Mouse (Mus musculus): ENCODE results near the gene Sall4.
"Not testable (repeated sequence)": the region's sequence is repeated elsewhere in the genome, so short reads cannot be mapped to it uniquely, and the experiment has no call there.

Gene Sall4

DNA sequence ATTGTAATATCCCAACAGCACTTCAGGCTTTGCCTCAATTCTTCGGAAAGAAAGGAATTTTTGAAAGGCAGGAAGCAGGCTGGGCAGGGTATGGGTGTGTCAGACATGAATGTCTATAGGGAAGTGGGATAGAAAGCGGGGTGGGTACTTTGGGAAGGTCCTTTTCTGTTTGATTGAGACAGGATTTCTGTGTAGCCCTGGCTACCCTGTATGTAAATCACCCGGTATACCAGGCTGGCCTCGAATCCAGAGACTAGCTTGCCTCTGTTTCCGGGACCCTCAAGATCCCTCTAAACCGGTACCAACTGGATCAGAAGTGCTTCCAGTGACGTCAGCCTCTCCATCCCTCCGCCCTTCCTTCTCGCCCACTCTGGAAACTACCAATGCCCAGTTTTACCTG is 6.6 kb downstream of the Sall4 start:
- no peak for DNase-seq (ENCODE audit: low read depth in 1 of 2, low spot score in 2 of 2)

DNA sequence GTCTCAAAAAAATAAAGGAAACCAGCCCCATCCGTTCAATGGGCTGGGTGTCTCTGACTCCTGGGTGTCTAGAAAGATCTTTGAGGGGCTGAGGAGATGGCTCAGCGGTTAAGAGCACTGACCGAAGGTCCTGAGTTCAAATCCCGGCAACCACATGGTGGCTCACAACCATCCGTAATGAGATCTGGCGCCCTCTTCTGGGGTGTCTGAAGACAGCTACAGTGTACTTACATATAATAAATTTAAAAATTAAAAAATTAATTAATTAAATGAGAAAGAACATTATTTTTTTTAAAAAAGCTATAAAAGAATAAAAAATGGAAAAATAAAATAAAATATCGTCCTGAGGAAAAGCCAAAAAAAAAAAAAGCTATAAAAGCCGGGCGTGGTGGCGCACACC is 23.3 kb downstream of the Sall4 start:
- not testable (repeated sequence) for DNase-seq (ENCODE audit: low read depth in 1 of 2, low spot score in 2 of 2)

DNA sequence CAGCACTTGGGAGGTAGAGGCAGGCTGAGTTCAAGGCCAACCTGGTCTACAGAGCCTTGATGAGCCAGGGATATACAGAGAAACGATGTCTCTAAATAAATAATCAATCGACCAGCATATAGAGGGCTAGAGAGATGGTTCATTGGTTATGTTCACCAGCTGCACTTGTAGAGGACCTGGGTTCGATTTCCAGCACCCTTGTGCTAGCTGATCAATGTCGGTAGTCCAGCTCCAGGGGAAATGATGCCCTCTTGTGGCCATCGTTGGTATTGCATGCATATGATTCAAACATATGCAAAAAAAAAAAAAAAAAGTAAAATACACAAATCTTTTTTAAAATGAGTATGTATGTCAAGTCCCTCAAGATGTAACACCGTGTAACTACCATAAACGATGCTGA is 25.1 kb downstream of the Sall4 start:
- DNase-seq (ENCODE audit: low read depth in 1 of 2, low spot score in 2 of 2) = no peak

DNA sequence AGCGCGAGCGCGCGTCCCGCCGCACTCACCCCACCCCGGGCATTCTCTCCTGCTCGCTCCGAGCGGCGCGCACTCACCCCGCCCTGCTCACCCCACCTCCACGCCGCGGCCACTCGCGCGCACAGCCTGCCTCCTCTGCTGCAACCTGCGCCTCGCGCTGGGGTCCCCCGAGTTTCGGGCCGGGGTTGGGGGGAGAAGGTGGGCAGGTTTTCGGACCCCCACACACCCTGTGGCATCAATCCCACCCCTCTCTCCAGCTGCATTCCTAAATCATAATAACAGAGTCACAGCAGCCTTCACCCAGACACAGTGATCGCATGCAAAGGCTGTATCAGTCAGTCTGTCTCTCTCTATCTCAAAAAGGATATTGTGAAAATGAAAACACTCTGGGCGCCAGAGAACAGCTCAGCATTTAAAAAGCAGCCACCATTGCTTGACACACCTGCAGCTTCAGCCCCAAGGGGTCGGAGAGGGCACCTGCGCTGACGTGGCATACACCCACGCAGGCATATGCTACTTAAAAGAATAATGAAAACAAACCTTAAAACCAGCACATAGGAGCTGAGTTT is 25.6 kb downstream of the Sall4 start, which contains the start of gene Atp9a:
Gene Atp9a (minus strand): TSS at position 351 of the 569 bp plus-strand sequence.
- no peak for DNase-seq (ENCODE audit: low read depth in 1 of 2, low spot score in 2 of 2)

DNA sequence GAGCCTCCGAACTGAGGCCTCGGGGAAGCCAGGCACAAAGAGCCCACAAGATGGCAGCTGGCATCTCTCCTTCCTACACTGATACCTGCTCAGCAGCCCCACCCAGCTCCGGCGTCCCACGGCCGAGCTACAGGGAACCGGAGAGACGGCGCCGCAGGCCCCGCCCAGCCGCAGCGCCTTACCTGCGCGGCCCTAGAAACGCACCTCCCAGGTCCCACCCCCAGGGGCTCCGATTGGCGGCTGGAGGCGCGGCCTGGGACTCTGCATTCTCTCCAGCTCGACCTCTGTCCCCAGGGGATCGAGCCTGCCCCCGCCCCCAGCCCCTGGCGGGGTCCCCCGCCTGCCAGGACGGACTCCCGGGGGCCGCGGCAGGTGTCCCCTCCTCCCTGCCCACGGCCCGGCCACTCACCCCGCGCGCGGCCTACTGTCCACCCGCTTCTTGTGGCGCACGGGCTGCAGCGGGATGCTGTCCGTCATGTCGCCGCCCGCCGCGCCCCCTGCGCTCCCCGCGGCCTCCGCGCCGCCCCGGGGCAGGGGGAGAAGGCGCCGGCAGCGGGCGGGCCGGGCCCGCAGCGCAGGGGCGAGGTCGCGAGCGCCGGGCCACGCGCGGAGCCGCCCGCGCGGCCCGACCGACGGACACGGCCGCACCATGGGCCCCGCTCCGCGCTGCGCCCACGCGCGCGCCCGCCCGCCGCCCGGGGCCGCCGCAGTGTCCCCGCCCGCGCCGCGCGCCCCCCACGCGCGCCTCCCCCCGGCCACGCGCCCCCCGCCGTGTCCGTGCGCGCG is 26.3 kb downstream of the Sall4 start:
- no peak for DNase-seq (ENCODE audit: low read depth in 1 of 2, low spot score in 2 of 2)

DNA sequence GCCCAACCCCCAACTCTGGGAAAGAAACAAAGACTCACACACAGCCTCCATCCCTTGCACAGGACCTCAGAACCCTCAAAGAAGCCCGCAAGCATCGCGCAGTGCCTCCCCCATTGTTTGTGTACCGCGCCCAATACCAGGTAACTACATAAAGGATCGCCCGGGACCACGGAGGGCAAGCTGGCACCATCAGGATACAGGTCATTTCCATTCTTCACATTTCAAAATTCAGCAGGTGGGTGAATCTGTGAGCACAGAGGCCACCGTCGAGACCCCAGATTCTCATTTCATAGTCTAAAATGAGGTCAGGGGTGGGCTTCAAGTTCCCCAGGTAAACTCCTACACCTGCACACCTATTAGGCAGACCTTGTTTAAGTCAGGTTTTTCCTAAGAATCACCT is 27.2 kb downstream of the Sall4 start:
- no peak for DNase-seq (ENCODE audit: low read depth in 1 of 2, low spot score in 2 of 2)

DNA sequence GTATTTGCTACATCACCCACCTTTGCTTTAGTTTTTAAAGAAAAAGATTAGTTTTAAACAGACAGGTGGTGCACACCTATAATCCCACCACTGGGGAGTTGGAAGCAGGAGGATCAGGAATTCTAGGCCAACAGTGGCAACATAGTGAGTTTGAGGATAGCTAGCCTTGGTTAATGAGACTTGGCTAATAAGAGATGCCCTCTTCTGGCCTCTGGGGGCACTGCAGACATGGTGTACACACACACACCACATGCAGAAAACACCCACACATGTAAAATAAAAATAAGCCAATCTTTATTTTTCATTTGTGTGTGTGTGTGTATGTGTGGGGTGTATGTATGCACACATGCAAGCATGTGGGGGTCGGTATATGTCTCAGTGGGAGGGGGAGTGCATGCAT is 28.9 kb downstream of the Sall4 start:
- DNase-seq (ENCODE audit: low read depth in 1 of 2, low spot score in 2 of 2) = no peak

DNA sequence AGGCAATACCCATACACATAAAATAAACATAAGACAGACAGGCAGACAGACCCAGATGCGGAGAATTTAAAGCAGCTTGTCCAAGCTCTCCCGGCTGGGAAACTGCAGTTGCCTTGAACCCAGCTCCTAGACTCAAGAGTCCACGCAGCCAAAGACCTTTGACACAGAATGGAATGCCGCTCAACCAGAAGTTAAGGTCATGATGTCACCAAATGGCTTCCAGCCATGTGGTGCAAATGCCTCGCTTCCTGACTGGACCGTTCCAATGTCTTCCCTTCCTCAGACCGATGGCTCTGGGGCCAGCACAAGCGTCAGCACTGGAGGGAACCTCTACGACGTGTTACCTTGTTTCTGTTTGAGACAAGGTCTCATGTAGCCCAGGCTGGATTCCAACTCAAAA is 29.9 kb downstream of the Sall4 start:
- DNase-seq (ENCODE audit: low read depth in 1 of 2, low spot score in 2 of 2) = no peak

DNA sequence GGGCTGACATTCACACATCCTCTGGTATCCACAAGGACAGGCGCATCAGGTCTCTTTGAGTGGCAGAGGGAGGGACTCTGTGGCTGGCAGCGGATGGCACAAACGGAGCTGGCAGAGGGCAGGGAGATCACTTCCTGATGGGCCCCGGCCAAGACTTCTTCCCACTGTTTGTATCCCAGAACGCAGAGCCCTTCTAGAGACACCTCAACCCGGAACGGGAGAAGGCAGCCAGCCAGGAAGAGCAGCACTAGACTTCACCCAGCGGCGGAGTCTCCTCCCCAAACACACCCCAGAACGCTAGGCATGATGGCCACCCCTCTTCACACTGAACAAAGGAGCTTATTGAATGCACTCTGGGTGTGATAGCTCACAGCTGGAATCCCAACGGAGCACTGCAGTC is 33.7 kb downstream of the Sall4 start:
- no peak for DNase-seq (ENCODE audit: low read depth in 1 of 2, low spot score in 2 of 2)

DNA sequence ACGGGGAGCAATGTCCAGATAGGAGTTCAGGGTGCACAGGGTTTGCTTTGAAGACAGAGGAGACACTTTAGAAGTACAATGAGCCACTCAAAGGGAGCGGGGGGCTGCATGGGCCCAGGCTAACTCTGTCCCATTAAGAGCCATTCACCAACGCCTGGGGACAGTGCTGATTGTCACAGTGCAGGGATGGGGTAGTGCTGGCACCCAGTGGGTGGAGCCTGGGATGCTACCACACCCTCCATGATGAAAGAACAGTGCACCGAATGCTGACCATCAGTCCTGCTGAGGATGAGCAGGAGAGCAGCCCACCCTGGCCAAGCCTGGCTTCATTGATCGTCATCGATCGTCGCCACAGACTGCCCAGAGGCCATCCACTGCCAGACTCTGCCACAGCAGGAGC is 36.5 kb downstream of the Sall4 start:
- DNase-seq (ENCODE audit: low read depth in 1 of 2, low spot score in 2 of 2) = no peak

DNA sequence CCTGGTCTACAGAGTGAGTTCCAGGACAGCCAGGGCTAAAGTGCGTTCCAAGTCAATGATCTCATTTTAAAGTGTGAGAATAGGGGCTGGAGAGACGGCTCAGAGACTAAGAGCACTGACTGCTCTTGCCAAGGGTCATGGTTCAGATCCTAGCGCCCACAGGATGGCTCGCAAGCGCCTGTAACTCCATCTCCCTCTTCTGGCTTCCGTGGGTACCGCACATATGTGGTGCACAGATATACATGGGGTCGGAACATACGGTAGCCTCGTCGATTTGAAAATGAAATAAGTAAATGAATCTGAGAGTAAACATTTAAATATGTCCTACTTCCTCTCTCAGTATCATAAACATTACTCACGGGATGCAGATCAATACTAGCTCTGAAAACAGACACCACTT is 38.0 kb downstream of the Sall4 start:
- DNase-seq (ENCODE audit: low read depth in 1 of 2, low spot score in 2 of 2) = no peak

DNA sequence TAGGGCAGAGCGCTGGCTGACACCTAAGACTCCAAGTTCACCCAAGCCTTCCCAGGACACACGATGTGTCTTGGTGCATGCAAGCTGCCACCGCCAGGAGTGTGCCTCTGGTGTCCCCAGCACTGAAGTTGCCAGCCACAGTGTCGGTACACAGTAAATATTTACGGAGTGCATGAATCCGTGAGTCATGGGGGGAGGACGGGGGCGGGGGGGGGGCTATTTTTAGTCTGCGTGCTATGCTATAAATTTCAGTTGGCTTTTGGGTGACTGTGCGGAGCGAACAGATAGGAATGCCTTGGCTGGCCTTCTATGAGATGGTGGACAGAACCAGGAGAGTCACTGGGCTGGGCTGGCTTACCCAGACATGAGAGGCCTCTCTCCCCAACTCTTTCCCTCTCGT is 39.7 kb downstream of the Sall4 start:
- no peak for DNase-seq (ENCODE audit: low read depth in 1 of 2, low spot score in 2 of 2)

DNA sequence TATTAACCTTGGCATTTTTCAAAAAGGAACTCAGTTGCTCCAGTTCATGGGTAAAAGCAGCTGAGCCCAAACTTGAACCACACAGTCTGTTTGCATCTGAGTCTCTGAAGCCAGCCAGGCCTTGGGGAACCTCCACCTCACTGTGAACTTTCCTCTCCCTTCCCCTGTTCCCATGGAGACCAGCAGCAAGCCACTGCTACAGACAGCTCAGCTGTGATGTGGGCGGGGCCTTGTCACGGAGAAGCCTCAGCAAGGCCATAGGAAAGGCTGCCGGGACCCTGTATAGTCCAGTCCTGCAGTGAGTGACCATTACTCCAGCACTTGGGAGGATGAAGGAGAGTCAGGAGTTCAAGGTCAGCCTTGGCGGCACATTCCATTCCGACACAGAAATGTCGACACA is 41.7 kb downstream of the Sall4 start:
- DNase-seq (ENCODE audit: low read depth in 1 of 2, low spot score in 2 of 2) = no peak

DNA sequence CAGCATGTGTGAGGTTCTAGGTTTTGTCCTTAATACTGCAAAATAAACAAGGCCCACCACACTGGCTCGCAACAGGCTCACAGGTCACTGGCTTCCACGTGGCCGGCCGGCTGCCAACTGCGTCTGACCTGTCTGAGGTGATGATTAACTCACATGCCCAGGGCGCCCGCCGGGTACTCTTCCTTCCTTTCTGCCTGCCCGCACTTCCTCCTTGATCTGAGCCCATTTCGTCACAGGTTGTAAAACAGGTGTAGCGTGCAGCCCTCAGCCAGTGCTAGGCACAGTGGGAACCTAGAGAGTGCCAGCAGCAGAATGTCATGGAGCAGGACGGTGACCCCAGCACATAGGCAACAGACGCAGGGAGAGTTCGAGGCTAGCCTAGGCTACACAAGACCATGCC is 46.4 kb downstream of the Sall4 start:
- DNase-seq (ENCODE audit: low read depth in 1 of 2, low spot score in 2 of 2) = no peak

DNA sequence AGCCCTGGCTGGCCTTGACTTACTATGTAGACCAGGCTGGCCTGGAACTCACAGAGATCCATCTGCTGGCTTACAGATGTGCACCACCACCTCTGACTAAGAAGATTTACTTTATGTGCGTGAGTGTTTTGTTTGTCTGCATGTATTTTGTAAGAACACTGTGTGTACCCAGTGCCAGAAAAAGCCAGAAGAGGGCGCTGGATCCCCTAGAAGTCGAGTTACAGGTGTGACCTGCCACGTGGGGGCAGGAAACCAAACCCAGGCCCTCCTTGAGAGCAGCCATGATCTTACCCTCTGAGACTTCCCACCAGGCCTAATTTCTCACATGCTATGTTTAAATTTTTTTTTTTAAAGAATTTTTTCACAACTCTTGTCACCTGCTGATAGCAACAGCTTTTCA is 48.0 kb downstream of the Sall4 start:
- no peak for DNase-seq (ENCODE audit: low read depth in 1 of 2, low spot score in 2 of 2)

DNA sequence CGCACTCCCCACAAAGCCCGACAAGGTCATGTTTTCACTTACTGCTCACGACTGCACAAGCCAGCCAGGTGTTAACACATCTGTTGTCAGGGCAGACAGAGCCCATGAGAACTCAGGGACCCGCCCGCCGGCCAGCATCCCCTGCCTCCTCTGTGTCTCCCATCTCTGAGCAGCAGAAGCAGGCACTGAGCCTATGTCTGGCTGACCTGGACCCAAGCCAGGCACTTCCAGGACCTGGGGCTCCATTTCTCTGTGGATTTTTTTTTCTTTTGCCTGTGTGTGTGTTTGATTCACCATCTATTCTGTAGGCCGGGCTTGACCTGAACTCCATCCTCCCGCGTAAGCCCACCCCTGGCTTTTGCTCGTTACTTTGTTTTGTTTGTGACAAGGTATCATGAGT is 49.0 kb downstream of the Sall4 start:
- DNase-seq (ENCODE audit: low read depth in 1 of 2, low spot score in 2 of 2) = no peak

DNA sequence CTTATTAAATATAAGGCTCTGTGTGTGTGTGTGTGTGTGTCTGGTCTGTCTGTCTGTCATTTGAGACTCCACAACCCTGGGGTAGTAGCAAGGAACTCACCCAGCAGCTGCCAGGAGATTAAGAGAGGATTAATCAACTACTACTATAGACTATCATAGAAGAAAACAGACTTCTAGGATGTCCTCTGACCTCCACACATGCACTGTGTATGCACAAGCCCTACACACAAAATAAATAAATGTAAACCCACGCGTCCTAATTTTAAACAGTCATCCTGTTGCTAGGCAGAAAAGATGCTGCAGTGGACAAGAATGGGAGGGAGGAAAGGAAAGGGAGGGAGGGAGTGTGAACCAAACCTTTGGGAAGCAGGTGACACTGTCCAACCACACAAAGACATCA is 49.5 kb downstream of the Sall4 start:
- DNase-seq (ENCODE audit: low read depth in 1 of 2, low spot score in 2 of 2) = no peak

DNA sequence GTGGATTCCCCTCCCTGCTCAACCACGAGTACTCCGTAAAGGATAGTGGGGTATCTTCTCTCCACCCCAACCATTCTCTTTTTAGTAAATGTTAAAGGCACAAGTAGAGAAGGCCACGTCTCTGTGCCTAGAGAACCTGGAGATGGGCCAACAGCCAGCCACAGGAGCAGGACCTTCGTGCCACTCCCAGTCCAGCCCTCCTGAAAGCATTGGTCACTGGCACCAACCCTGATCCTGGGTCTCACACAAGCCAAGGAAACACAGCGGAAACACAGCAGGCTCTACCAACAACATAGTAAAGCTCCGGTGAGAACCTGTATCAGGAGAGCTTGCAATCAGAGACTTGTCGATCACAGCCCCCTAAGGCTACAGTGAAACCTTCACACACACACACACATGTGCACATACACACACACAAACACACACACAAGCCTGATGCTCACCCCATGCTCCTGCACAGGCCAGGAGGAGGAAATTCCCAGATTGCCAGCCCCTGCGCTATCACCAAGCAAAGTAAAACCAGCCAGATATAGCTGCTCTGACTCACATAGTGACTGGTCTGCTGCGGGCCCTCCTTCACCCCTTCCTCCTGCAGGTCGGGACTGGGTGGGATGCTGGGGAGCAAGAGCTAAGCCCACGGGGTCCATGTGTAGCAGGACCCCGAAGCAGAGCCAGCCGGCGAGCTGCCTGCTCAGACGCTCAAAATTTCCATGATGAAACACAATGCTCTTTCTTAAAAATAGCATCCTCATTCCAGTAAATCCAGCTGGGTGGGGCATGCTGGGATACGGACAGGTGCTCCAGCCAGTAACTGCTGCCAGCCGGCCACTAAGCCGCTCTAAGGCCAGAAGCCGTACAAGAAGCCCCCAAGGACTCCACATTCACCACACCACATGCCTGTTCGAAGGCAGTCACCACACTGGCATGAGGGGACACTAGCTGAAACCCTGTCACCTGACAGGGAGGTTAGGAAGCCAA is 55.3 kb downstream of the Sall4 start:
- no peak for DNase-seq (ENCODE audit: low read depth in 1 of 2, low spot score in 2 of 2)

DNA sequence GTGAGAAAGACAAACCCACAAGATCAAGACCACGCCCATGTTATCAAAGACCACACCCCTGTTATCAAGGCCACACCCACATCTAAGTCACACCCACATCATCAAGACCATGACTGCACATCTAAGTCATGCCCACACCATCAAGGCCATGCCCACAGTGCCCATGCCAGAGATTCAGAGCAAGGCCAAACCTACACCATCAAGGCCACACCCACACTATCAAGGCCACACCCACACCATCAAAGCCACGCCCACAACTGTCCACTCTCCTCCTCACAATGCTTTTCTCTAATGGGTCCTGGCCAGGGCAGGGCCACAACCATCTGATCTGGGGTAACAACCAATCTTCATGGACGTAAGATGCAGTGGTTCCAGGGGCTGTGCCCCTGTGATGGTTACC is 56.8 kb downstream of the Sall4 start:
- no peak for DNase-seq (ENCODE audit: low read depth in 1 of 2, low spot score in 2 of 2)

DNA sequence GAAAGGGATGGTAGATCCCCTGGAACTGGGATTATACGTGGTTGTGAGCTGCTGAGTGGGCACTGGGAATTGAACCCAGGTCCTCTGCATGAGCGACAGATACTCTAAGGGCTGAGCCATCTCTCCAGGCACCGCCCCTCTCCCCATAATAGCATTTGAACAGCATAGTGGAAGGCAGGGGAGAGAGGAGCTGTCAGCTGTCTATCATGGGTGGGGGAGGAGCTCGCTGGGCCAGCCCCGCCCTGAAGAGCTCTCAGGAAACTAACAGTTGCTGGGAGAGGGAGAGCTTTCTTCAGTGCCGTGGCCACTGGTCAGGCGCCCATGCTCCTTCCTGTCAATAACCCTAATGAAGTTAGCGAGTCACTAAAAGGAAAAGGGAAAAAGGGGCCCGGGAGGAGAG is 60.0 kb downstream of the Sall4 start:
- no peak for DNase-seq (ENCODE audit: low read depth in 1 of 2, low spot score in 2 of 2)

DNA sequence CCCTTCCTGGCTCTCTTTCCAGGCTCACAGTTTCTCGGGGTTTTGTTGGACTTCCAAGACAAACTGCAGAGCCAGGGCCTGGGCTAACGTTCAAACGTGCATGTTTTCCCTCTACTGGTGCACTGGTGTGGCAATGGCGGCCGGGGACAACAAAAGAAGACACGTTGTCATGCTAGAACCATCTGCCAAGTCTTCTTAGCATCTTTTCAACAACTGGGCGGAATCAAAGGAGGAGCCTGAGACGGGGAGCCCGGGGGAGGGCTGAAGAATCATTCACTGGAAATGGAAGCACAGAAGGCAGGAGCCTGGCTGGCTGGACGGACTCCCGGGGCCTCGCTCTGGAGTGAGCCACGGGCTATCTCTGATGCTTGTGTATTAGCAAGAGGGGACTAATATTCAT is 65.5 kb downstream of the Sall4 start:
- DNase-seq (ENCODE audit: low read depth in 1 of 2, low spot score in 2 of 2) = no peak
